ENCODE assay signal across 20 mouse cellular contexts in the genomic region with DNA sequence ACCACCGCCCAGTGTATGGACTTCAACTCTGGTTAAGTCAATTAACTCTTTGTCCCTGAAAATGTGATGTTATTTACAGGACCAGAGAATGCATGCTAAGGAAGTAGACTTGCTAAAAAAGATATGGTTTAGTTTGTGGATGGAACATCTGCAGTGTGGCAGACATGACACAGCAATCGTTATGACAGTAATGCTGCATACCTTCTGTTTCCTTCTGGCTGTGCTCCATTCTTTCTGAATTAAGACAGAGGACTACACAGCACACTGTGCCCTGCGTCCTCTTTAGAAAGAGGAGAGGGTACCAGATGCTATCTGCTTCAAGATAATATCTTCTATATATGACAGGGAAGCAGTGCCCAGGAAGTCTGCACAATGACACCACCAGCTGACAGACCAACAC.
"Had no signal": no experiment of that assay in that cellular context is flagged by ENCODE, and none has a peak within 500 bp of the region (broad histone marks: within the 10 kb centered on the region; RNA-seq: fewer than 3 reads in every experiment).

No protein-coding gene starts in this region.

- H3K9ac ChIP-seq: liver, embryonic 14.5 days; lung, embryonic 14.5 days; neural tube, embryonic 13.5 days; neural tube, embryonic 15.5 days had no signal

- H3K9me3 ChIP-seq: midbrain, embryonic 10.5 days; neural tube, embryonic 13.5 days; neural tube, embryonic 15.5 days had no signal

- H3K4me1 ChIP-seq: midbrain, embryonic 10.5 days; neural tube, embryonic 13.5 days; neural tube, embryonic 15.5 days had no signal

- H3K36me3 ChIP-seq: midbrain, embryonic 10.5 days; neural tube, embryonic 13.5 days; neural tube, embryonic 15.5 days had no signal

- H3K27ac ChIP-seq: liver, embryonic 14.5 days; macrophage; midbrain, embryonic 10.5 days; neural tube, embryonic 13.5 days; neural tube, embryonic 15.5 days had no signal

- H3K4me3 ChIP-seq: midbrain, embryonic 10.5 days; myocyte; neural tube, embryonic 13.5 days; neural tube, embryonic 15.5 days had no signal

- H3K4me2 ChIP-seq: lung, embryonic 14.5 days; neural tube, embryonic 13.5 days; neural tube, embryonic 15.5 days had no signal

- ATAC-seq: midbrain, embryonic 16.5 days had no signal

- H3K27me3 ChIP-seq: neural tube, embryonic 13.5 days; neural tube, embryonic 15.5 days had no signal

- DNase-seq: lung, adult 18-20 months; lung, embryonic 14.5 days; lung, postnatal 10 days; lung, postnatal 36 days; midbrain, embryonic 14.5 days; retina, postnatal 1 day; right cerebral cortex, adult 18-20 months; right cerebral cortex, postnatal 25 days; right cerebral cortex, postnatal 4 days; spleen, adult 18-20 months; thymus, adult 18-20 months; thymus, postnatal 14 days; thymus, postnatal 36 days had no signal
